Mouse (Mus musculus): ENCODE measurements around the gene Tcea2. TPM values are rescaled to one million over a fixed set of nuclear protein-coding genes. Genes with fewer than 3 reads are reported as not detected.

Tcea2 gene
- total RNA-seq (2015) = 21.5 and 22.3 TPM in 2 replicates
- total RNA-seq (2017) = 8.7 and 9.8 TPM in 2 replicates

DNA sequence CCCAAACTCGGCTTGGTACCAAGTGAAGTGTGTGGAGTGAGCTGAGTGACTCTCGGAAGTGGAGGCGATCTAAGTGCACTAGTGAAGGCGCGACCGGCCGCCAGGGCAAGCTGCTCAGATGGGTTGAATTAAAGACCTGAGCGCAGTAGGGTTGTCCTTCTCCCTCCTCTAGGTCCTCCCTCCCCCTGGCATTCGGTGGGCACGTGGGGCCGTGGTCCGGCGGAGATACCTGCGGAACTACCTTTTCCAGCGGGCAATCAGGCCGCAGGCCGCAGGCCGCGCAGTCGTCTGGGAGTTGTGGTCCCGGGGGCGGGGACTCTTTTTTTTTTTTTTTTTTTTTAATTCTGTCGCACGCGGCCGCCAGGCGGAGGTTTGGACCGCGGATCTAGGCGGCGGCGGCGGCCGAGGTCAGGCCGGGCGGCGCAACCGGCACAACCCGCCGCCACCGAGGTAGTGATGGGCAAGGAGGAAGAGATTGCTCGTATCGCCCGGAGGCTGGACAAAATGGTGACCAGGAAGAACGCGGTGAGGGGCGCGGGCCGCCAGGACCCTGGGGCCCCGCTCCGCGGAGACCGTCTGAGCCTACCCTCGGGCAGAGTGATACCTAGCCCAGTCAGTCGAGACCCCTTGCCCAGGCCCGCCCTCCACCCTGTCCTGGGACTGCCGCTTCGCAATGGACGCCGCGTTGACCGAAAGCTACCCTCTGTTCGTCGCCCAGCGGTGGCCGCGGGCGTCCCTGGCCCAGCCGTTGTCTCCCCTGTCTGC, at the start of gene Tcea2:
Gene Tcea2, plus strand, starts transcription at position 360 of the 765 bp plus-strand sequence.
- peak; percentile 47 for ATAC-seq (replicated peaks; ENCODE audit: poor library complexity)

DNA sequence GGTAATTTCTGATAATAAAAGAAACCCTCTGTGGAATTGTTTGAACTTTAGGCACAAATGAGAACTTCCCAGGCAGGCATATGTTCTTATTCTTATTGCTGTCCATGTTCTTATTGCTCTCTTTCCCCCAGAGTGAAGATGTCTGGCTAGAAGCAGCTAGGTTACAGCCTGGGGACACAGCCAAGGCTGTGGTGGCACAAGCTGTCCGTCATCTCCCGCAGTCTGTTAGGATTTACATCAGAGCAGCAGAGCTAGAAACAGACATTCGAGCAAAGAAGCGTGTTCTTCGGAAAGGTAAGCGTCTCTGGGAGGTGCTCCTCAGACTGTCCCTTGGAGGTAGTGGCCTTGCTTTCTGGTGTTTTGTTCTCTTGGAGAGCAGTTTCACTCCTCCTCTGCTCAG, 47.5 kb upstream of the Tcea2 start:
- ATAC-seq (replicated peaks; ENCODE audit: poor library complexity) = no peak

DNA sequence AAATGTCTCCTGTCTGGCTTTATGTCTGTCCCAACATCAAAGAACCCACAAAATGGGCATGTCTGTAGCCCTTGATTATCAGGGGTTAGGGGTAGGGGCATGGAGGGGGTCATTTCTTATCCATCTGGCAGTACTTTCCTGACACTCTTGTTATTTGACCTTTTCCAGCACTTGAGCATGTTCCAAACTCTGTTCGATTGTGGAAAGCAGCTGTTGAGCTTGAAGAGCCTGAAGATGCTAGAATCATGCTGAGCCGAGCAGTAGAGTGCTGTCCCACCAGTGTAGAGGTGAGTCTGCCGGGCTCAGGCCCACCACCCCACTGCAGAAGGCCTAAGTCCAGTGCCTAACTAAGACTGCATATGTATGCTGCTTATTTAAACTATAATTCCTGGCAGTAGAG, 44.2 kb upstream of the Tcea2 start:
- ATAC-seq (replicated peaks; ENCODE audit: poor library complexity) = no peak

DNA sequence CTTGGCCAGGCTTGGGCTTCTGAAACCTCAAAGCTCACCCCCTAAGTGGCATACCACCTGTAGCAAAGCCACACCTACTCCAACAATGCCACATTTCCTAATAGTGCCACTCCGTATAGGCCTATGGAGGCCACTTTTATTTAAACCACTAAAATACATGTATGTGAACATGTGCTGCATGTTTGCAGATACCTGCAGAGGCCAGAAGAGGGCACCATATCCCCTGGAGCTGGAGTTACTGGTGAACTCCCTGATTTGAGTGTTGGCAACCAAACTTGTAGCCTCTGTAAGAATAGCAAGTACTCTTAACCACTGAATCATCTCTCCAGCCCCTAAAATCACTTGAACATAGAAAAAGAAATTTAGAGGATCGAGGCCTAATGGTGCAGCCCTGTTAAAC, 35.7 kb upstream of the Tcea2 start:
- ATAC-seq (replicated peaks; ENCODE audit: poor library complexity) = peak; percentile 96

DNA sequence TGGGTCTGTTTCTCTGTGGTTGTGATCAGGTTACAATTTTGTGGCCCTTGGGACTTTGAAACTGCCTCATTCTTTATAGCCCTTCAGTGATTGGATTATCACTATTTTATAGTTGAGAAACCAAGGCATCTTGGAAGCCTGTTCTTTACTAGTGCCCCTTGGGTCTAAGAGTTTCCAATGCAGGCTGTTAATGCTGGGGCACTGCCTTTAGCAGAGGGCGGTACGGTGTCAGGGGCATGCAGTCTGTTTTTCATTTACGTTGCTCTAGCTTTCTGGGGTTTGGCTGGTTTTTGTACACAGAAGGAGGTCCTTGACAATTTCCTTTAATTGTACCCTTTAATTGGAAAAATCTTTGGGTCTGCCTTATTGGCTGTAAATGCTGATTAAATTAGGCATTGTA, 34.4 kb upstream of the Tcea2 start:
- no peak for ATAC-seq (replicated peaks; ENCODE audit: poor library complexity)

DNA sequence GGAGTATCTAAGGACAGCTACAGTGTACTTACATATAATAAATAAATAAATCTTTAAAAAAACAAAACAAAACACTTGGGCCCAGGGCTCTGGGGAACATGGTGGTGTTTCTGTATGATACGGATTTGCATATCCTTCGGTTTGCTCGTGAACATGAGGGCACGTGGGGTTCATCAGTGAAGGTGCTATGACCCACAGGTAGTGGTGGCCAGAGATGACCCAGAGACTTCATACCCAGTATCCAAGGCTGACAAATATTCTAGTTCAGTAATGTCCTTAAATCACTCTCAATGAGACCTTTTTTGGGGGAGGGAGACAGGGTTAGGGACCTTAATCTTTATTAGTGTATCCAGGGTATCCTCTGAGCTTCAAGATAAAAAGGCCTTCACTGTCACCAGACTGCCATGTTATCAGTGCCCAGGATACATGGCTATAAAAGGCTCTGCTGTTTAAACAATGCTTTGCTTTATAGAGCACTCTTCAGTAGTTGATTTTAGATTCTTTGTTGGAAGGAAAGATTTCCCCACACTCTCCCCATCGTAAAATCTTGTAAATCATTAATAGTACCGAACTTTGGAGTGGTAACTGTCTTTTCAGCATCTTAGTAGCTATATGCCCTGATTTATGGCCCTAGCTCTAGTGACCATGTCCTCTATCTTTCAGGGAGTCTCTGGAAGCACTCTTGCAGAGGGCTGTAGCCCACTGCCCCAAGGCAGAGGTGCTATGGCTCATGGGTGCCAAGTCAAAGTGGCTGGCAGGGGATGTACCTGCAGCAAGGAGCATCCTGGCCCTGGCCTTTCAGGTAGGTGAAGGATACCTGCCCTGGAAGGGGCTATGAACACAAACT, 33.3 kb upstream of the Tcea2 start:
- no peak for ATAC-seq (replicated peaks; ENCODE audit: poor library complexity)

DNA sequence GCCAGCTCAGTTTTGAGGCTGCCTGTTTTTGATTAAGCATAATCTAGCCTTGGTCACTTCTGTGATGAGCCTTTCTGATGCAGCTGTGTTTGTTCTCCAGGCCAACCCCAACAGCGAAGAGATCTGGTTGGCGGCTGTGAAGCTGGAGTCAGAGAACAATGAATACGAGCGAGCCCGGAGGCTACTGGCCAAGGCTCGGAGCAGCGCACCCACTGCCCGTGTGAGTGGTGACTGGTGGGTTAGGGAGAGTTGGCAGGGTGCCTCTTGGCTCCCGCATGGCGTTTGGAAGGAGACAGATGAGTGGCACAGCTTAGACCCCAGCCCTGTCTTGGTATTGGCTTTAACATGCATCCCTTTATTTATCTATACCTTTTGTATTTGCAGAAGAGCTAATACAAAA, 31.2 kb upstream of the Tcea2 start:
- ATAC-seq (replicated peaks; ENCODE audit: poor library complexity) = no peak

DNA sequence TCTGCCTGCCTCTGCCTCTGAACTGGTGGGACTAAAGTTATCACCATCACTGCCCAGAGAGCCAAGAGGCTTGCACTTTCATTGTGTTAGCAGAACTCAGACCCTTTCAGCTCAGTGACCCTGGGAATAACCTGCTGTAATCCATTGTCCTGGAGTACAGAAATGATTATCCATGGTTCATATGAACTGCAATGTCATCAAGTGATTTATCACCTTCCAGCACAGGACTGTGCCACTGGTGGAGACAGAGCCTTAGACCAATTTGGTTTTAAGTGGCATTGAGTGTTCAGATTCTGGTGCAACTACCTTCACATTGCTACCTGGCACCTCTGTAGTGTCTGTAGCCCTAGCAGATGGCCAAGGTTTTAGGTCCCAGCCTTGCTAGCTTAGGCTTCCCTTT, 27.0 kb upstream of the Tcea2 start:
- no peak for ATAC-seq (replicated peaks; ENCODE audit: poor library complexity)

DNA sequence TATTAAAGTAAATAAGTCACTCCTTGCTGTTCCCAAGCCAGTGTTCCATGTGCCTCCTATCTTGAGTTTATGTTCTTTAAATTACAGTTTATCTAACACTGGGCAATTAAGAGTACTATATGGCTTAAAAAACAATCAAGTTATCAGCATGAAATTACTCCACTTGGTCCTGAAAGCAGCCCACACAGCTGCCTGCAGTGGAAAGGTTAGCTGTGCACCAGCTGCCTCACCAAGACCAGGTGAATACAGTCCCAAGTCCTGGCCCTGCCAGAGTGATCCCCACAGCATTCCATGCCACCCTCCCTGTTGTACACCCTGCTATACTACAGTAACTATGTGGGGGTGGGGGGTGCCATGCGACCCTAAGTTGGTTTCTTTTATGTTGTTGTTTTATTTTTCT, 26.6 kb upstream of the Tcea2 start:
- no peak for ATAC-seq (replicated peaks; ENCODE audit: poor library complexity)

DNA sequence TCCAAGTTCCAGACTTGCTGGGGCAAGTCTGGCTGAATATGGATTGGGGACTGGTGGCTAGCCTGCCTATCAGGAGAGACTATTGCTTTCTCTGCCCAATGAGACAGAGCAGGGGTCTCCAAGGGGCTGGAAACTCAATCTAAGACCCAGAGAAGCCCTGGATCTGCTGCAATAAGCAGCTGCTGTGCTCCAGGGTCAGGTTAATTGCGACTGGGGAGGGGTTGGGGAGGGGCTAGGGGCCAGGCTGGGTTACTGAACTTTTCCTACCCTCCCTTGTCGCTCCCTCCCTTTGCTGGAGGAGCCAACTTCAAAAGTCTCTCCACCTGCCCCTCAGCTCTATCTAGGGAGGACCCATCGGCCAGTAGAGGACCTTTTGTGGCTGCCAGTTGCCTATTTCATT, 23.4 kb upstream of the Tcea2 start, which contains the start of gene Gm29797:
Gene Gm29797, plus strand, starts transcription at position 301 of the 400 bp plus-strand sequence.
- no peak for ATAC-seq (replicated peaks; ENCODE audit: poor library complexity)

DNA sequence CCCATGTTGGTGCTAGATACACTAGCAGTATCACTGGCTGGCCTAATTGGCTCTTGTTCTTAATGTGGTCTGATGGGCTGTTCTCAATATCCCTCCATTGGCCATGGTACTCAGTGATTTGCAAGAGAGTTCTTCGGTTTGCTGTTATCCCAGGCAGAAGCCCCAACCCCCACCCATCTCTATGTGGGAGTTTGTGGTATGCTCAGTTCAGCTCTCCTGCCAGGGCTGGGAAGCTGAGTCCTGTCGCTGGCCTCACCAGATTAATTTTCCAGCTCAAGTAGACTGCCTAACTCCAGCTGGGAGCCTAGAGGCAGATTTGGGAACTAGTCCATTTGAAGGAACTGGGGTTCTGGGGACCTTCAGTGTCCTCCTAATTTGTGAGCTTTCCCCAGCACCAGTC, 22.7 kb upstream of the Tcea2 start:
- ATAC-seq (replicated peaks; ENCODE audit: poor library complexity) = no peak

DNA sequence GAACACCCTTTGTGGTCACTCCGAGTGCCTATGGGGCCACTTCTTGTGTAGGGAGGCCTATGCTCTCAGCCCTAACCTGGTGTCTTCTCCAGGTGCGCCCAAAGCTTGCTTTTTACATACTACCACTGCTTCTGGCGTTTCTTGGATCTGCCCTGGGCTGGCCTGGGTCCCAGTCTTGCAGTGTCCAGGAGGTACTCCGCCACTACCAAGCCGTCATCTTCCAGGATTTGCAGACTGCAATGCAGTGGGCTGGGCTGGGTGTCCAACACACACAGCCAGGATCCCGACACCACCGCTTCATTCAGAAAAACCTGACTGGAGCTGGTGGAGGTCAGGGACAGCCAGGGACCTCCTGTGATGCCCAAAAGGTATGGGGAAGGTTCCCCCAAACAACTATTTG, 21.6 kb upstream of the Tcea2 start:
- no peak for ATAC-seq (replicated peaks; ENCODE audit: poor library complexity)

DNA sequence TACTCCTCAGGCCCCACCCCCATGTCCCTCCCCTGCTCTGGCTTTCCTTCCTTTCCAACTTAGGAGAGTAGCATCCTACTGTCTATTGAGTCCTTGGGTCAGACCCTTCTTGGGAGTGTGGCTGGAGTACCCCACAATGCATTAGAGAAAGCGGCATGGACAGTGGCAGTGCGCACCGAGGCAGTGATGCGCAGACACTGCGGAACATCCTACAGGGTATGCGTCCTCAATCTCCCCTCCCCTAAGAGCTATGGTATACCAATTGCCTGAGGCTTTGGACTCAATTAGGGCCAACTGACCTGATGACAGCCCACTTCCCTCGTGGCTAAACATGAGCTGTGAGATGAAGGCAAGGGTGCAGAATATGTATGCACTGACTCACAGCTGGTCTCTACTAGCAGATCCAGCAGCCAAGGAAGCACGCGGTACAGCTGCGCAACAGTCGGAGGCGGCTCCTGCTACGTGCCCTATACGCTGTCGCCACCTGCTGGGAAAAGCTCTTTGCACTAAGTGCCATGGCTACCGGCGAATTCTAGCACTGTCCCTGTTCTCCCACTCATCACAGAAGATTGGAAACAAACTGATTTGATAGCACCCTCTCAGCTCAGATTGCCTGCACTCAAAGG, 21.1 kb upstream of the Tcea2 start:
- peak; percentile 80 for ATAC-seq (replicated peaks; ENCODE audit: poor library complexity)

DNA sequence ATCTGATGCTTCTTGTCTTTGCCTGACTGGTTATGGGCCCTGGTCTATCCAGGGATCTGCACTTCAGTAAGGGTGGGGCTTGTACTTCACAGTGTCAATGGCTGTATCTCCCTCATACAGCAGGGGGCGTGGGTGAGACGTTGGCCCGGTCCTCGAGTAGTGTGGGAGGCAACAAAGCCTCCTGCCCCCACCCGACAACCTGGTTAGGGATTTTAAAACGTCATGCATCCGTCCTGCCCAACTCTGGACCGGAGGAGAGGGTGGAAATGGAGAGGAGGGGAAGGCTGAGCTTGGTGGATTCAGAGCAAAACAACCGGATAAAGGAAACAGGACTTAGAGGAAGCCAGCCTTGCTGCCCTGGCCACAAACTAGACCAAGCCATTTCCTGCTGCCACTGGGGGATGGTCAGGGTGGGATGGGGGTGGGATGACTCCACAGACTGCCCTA, 20.5 kb upstream of the Tcea2 start:
- peak; percentile 89 for ATAC-seq (replicated peaks; ENCODE audit: poor library complexity)

DNA sequence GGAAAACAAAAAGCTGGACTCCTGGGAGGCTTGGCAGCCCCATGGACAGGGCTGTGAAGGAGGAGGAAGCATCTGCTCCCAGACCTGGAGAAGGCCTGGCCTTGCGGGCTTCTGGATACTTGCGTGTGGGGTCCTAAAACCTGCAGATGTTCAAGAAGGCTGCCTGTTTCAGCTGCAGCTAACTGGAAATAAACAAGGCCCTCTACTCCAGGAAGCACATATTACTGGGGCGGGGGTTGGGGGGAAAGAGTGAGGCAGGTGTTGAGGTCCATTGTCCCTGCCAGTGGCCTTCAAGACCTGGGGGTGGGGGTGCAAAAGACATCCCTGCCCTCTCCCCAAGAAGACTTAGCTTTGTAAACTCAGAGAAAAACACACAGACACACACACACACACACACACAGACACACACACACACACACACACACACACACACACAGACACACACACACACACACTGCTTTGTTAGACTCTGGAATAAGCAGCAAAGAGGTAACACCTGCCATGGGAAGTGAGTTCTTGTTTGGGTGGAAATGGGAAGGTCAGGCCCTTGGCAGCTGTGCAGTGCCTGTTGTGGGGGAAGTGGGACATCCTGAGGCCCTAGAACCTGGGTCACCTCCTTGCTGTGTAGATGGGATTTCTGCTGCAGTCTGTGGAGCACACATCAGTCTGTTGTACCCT, 17.4 kb upstream of the Tcea2 start:
- no peak for ATAC-seq (replicated peaks; ENCODE audit: poor library complexity)

DNA sequence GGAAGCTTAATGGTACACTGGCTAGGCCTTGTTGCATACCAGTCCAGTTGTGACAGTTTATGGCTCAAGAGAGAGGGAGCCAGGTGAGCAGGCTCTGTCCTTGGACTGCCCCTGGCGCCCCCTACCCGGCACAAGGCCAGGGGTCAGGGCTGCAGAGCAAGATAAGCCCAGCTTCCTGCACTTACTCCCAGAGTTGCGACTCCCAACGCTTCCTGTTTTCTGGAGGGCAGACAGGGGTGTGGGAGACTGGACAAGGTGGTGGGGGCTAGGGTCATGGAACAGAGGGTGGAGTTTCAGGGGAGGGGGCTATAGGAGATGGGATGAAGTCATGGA, 16.8 kb upstream of the Tcea2 start:
- ATAC-seq (replicated peaks; ENCODE audit: poor library complexity) = no peak

DNA sequence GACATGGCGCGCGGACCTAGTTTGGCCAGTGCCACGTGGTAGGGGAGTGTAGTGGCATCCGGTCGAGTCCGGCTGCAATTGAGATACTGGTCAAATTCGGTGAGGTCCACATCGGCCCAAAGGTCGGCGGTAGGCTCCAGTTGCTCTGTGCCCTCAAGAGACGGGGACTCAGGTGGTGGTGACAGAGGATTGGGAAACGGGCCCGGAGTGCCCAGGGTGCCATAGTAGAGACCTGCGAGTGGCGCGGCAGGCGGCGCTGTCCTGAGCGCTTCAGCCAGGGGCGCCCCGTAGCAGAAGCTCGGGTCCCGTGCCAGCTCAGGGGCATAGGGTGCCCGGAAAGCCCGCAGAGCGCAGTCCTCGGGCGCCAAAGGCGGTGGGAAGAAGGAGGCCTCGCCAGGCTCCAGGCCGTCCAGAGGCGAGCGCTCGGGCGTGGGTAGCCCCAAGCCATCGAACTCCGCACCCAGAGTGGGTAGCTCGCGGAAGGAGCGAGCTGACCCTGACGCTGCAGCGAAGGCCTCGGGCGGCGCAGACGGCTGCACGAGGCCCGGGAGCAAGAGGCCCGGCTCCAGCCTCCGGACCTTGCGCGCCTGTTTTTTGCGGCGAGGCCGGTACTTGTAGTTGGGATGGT, 9.7 kb upstream of the Tcea2 start:
- peak; percentile 81 for ATAC-seq (replicated peaks; ENCODE audit: poor library complexity)

DNA sequence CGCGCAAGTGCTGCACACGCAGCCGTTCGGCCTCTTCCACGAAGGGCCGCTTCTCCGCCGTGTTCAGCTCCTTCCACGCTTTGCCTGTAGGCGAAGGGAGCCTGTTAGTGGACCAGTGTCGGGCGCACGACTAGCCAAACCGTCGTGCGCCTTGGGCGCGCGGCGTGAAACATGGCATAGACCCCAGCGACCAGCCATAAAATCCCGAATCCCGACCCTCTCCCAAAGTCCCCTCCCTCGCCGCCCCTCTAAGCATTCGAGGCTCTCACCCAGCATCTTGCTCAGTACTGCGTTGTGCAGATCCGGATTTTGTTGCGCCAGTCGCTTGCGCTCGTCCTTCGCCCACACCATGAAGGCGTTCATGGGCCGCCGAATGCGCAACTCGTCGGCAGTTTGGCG, 9.2 kb upstream of the Tcea2 start:
- ATAC-seq (replicated peaks; ENCODE audit: poor library complexity) = no peak

DNA sequence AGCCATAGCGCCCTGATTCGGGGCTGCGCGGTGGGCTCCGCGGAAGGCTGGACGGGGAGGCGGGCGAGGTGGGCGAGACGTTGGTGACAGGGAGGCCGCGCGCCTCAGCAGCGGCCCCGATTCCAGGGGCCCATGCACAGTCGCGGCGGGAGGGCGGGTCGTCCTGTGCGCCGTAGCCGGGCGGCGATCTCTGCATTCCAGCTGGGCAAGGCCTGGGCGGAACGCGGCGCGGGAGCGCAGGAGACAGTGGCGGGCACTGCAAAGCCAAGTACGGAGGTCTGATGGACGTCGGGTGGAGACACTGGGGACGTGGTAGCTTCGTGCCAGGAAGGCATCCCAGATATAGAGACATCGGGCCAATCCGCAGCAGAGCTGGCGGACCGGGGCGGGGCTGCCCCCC, 8.8 kb upstream of the Tcea2 start, which contains the start of gene Sox18:
Gene Sox18, minus strand, starts transcription at position 315 of the 400 bp plus-strand sequence.
- no peak for ATAC-seq (replicated peaks; ENCODE audit: poor library complexity)

DNA sequence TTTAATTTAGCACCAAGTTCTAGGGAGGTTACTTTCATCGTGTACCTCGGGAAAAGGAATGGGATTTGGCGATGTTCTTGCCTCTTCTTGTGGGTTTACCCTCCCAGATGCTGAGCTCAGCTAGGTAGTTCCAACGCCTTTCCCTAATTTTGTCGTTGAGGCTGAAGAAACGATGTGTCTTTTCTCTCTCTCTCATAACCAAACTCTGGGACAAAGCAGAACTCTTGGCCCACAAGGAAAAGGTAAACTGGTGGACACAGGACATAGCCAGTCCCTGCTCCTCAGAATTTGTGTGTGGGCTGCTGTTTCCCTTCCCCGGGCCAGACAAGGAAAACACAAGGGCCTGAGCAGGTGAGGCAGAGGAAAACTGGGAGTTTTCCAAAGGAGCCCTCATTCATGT, 8.1 kb upstream of the Tcea2 start:
- no peak for ATAC-seq (replicated peaks; ENCODE audit: poor library complexity)

DNA sequence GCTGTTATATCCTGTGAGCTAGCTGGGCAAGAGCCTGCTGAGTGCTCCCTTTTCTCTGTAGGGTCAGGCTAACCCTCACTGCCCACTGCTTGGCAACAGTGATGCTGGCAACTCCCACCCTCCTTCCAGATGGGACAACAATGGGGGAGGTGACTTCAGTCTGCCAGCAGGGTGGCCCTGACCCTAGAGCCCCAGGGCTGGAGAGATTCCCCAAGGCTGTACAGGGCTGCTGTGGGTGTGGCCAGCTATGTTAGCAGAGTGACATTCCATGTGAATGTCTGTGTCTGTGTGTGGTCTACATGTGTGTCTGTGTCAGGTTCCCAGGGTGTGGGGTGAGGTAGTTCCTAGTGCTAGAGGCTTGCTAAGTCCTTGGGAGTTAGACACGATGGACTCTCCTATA, 6.6 kb upstream of the Tcea2 start:
- ATAC-seq (replicated peaks; ENCODE audit: poor library complexity) = no peak

All from megakaryocyte progenitor cell, adult 5-6 weeks (primary cell).